Mouse (Mus musculus) limb, embryonic 11.5 days (tissue): ENCODE measurements around the gene Prkcg. TPM values are rescaled to one million over a fixed set of nuclear protein-coding genes. Genes with fewer than 3 reads are reported as not detected.
A peak's percentile ranks its signal among the peaks of the same experiment; 100 is the strongest.
"Not testable (repeated sequence)": the region's sequence is repeated elsewhere in the genome, so short reads cannot be mapped to it uniquely, and the experiment has no call there.

Source experiments
- ATAC-seq: fragments of 200-750 bp; cut with Nextera tagmentation; 2 replicates; pipeline ENCODE4 v1.8.0; 2017; ENCODE audit warnings: low read depth; ENCODE audit not compliant: insufficient number of reproducible peaks, low FRiP score, low TSS enrichment
- DNase-seq: peaks from one replicate; pipeline ENCODE4 v3.0.0-alpha.2; 2015; ENCODE audit warnings: low spot score
- H3K27ac ChIP-seq: fragments of 300-500 bp; sonication (generic); replicated peaks from 2 replicates; pipeline ENCODE4 v1.5.1; 2014; ENCODE audit warnings: low read depth, mild to moderate bottlenecking, low read length
- H3K27me3 ChIP-seq: fragments of 300-500 bp; sonication (generic); 2 replicates; pipeline ENCODE4 v1.6.1; 2014; ENCODE audit warnings: mild to moderate bottlenecking, low read length, mixed read lengths; ENCODE audit not compliant: control insufficient read depth, insufficient read depth
- H3K36me3 ChIP-seq: fragments of 300-500 bp; sonication (generic); 2 replicates; pipeline ENCODE4 v1.6.1; 2014; ENCODE audit warnings: mild to moderate bottlenecking, low read length, moderate library complexity, mixed read lengths; ENCODE audit not compliant: control insufficient read depth, insufficient read depth
- H3K4me1 ChIP-seq: fragments of 300-500 bp; sonication (generic); 2 replicates; pipeline ENCODE4 v1.6.1; 2014; ENCODE audit warnings: low read length, mixed read lengths; ENCODE audit not compliant: control insufficient read depth, insufficient read depth
- H3K4me2 ChIP-seq: fragments of 300-500 bp; sonication (generic); 2 replicates; pipeline ENCODE4 v1.6.1; 2014; ENCODE audit warnings: low read depth, mild to moderate bottlenecking, moderate library complexity; ENCODE audit not compliant: severe bottlenecking
- H3K4me3 ChIP-seq: fragments of 300-500 bp; sonication (generic); 2 replicates; pipeline ENCODE4 v1.5.1; 2014; ENCODE audit warnings: low read depth, low read length
- H3K9ac ChIP-seq: fragments of 300-500 bp; sonication (generic); 2 replicates; pipeline ENCODE4 v1.6.1; 2014; ENCODE audit warnings: mild to moderate bottlenecking, low read length
- H3K9me3 ChIP-seq: fragments of 300-500 bp; sonication (generic); 2 replicates; pipeline ENCODE4 v1.6.1; 2016; ENCODE audit warnings: low read length; ENCODE audit not compliant: control insufficient read depth
- WGBS: fragments of 180-500 bp; shearing (Covaris S2); extraction: QIAGEN DNeasy Blood & Tissue Kit; methylation state at CpG from one replicate; pipeline ENCODE4 v1.1.7; 2014; 5-methylcytosine and 5-hydroxymethylcytosine counted together
- polyA plus RNA-seq: library from polyadenylated mRNA; unstranded; fragments of >200 nt; fragmentation: Nextera tagmentation; extraction: Ambion mirVana; gene quantifications from 2 replicates; pipeline ENCODE4 v1.2.1, GENCODE M21; 2014

The Prkcg gene
- polyA plus RNA-seq, 1 experiment from 2014 or later: 0.12 TPM

DNA sequence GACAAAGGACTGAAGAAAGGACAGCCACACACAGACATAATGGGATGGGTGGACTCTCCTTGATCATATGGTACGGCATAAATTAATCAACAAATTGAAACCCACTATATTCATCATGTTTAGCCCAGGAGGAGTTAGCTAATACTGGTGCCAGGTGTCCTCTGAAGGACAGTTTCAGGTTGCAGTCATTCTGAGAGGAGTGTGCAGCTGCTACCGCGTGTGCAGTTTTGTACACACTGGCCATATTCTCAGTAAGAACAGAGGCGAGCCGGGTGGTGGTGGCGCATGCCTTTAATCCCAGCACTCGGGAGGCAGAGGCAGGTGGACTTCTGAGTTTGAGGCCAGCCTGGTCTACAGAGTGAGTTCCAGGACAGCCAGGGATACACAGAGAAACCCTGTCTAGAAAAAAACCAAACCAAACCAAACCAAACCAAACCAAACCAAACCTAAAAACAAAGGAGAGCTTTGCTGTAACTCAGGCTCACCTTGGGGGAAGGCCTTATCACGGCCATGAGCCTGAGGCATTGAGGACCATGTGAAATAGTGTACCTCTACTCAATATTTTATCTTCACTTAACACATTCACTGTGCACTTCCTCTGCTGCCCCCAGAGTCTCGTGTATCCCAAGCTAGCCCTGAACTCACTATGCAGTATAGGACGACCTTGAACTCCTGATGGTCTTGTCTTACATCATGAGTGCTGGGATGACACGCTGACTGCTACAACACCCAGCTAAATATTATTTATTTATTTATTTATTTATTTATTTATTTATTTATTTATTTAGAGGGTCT, 5.7 kb upstream of the Prkcg start:
- Histone ChIP-seq H3K4me3 (no peak overlapping the region), H3K9me3 (no peaks in the 10 kb centered on the region), H3K27me3 (no peaks in the 10 kb centered on the region), H3K4me1 (no peaks in the 10 kb centered on the region), H3K4me2 (no peak overlapping the region), H3K9ac (no peak overlapping the region), H3K27ac (no peak overlapping the region), H3K36me3 (no peaks in the 10 kb centered on the region)
- DNase-seq (no peak), ATAC-seq (no peak; the same call in 1 of the 2 replicates)
- WGBS: 87% methylated on average over 11 of the region's 11 CpGs

DNA sequence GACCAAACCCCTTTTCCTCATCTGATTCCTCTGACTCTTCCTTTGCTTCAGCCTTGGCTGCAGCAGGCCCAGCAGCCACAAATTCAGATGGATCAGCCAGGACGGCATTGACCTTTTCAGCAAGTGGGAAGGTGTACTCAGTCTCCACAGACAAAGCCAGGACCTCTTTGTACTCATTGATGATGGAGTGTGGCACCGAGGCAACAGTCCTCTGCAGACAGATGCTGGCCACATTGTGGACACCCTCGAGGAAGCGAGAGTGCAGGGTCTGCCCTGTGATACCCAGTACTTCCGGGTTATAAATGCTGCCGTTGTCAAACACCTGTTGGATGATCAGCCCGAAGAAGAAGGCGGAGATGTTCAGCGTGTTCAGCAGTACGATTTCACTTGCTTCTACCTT, 4.4 kb upstream of the Prkcg start:
- 82% methylated on average over 10 of the region's 10 CpGs for WGBS
- no peak for ATAC-seq

DNA sequence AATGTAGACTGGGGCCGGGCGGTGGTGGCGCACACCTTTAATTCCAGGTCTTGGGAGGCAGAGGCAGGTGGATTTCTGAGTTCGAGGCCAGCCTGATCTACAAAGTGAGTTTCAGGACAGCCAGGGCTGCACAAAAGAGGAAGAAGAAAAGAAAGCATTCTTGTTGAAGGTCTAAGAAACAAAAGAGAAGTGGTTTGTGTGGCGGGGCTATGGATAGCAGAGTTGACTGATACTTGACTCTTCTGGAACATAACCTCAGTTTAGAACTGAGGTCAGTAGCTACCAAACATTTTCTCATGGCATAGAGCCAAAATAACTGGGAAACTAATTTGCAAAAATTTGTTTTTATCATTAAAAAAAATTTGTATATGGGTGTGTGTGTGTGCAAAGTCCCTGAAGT, 2.9 kb upstream of the Prkcg start:
- no peak overlapping the region for H3K27ac ChIP-seq
- no peaks in the 10 kb centered on the region for H3K9me3 ChIP-seq

More for the DNA sequence above, 4.4 kb upstream of the Prkcg start:
- no peak overlapping the region for H3K27ac ChIP-seq
- H3K9me3 ChIP-seq: no peaks in the 10 kb centered on the region
- no peaks in the 10 kb centered on the region for H3K36me3 ChIP-seq
- no peak overlapping the region for H3K4me2 ChIP-seq
- no peak for DNase-seq
- H3K9ac ChIP-seq: no peak overlapping the region
- H3K4me3 ChIP-seq: no peak overlapping the region
- H3K4me1 ChIP-seq: no peaks in the 10 kb centered on the region; the same call in 1 of the 2 replicates
- no peaks in the 10 kb centered on the region for H3K27me3 ChIP-seq

DNA sequence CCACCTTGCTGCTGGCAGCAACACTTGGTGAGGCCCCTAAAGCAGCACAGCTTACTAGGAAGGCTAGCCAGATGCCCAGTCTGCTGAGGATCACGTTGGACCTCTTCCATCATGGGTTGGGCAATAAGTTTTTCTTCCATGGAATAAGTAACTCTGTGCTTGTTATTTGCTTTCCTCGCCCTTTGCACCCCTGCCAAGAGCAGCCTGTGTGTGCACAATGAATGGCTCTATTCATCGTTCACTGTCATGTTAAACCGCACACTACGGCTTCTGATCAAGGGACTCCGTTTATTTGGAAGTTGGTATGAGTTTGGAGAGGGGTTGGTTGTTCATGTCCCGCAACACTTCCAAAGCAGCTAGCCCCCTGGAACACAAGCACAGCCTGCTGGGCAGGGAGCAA, 1.8 kb upstream of the Prkcg start:
- H3K4me3 ChIP-seq: no peak overlapping the region
- H3K27ac ChIP-seq: no peak overlapping the region
- no peak for ATAC-seq
- no peak overlapping the region for H3K9ac ChIP-seq
- WGBS: 83% methylated on average over 7 of the region's 7 CpGs
- H3K9me3 ChIP-seq: no peaks in the 10 kb centered on the region
- H3K36me3 ChIP-seq: no peaks in the 10 kb centered on the region
- DNase-seq: no peak
- H3K4me2 ChIP-seq: no peak overlapping the region
- peaks cover 2% of the 10 kb centered on the region; the same call in 1 of the 2 replicates for H3K4me1 ChIP-seq
- no peaks in the 10 kb centered on the region for H3K27me3 ChIP-seq

More for the DNA sequence above, 2.9 kb upstream of the Prkcg start:
- Histone ChIP-seq H3K4me1 (peaks cover 2% of the 10 kb centered on the region; the same call in 1 of the 2 replicates), H3K9ac (no peak overlapping the region), H3K4me2 (no peak overlapping the region), H3K27me3 (no peaks in the 10 kb centered on the region), H3K36me3 (no peaks in the 10 kb centered on the region), H3K4me3 (no peak overlapping the region)
- 91% methylated on average over 5 of the region's 5 CpGs for WGBS
- ATAC-seq (no peak), DNase-seq (no peak)

DNA sequence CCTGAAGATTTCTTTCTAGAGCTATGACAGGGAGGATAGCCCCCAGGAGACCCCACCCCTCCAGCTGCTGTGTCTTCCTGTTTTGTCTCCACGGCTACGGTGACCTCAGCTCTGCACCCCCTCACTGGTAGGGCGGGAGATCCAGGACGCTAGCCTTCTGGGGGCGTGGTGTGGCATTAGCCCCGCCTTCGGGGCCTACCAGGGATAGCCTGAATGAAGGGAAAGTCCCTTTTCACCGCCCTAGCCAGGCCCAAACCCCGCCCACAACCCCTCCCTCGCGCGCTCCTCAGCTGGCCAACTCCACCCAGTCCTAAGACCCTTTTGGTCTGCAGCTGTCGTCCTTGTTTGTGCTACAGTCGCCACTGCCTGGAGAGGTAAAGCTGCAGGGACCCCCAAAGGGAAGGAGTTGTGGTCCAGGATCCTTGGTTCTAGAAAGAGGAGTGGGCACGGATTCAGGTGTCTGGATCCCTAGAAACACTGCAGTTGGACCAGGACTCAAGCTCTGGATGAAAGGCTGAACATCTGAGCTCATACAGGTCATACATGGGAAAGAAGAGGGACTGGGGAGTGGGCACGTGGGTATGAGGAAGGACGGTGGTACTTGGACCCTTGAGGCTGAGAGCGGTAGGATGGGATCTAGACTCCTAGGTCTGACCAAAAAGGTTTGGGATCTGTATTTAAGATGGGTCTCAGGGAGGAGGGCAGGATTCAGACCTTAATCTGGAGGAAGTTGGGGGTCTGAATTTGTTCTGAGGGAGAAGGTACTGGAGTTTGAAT, 1.5 kb downstream of the Prkcg start:
- H3K9ac ChIP-seq: peak overlapping the region; percentile 73

DNA sequence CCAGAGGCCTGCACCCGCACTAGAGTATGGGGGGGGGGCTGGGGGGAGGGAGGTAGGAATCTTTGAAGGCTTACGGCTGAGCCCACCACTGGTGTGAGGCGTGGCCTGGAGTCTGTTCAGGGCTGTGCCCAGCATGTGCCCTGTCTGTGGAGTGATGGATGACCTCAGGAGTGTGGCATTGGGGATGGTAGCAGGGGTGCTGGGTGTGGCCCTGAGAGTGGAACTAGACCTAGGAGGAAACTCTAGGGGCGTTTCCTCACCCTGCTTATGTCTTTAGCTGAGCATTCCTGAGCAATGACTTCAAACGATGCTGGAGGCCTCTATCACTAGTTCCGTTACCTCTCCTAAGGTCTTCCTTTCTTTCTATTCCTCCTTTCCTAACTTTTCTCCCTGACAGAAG, 2.2 kb downstream of the Prkcg start:
- WGBS: 30% methylated on average over 6 of the region's 6 CpGs
- no peaks in the 10 kb centered on the region; the same call in 1 of the 2 replicates for H3K9me3 ChIP-seq
- peaks cover 4% of the 10 kb centered on the region; the same call in 1 of the 2 replicates for H3K4me1 ChIP-seq
- peak overlapping the region; percentile 52; the same call in 1 of the 2 replicates for H3K4me2 ChIP-seq
- H3K4me3 ChIP-seq: peak overlapping the region; percentile 36
- no peak for DNase-seq
- no peaks in the 10 kb centered on the region for H3K36me3 ChIP-seq
- no peaks in the 10 kb centered on the region for H3K27me3 ChIP-seq
- H3K27ac ChIP-seq: no peak overlapping the region
- H3K9ac ChIP-seq: peak overlapping the region; percentile 30; the same call in 1 of the 2 replicates
- 0 out of 2 replicates have a peak, but pooled peaks have one; percentile 9 for ATAC-seq

More for the DNA sequence above, 1.5 kb downstream of the Prkcg start:
- DNase-seq (peak; percentile 96), ATAC-seq (peak; percentile 89)
- Histone ChIP-seq H3K4me2 (peak overlapping the region; percentile 52), H3K9me3 (no peaks in the 10 kb centered on the region; the same call in 1 of the 2 replicates), H3K4me3 (peak overlapping the region; percentile 36), H3K27me3 (no peaks in the 10 kb centered on the region), H3K36me3 (no peaks in the 10 kb centered on the region), H3K4me1 (peaks cover 4% of the 10 kb centered on the region; the same call in 1 of the 2 replicates), H3K27ac (no peak overlapping the region; the same call in 1 of the 2 replicates)
- WGBS: under 1% methylated on average over 18 of the region's 18 CpGs

DNA sequence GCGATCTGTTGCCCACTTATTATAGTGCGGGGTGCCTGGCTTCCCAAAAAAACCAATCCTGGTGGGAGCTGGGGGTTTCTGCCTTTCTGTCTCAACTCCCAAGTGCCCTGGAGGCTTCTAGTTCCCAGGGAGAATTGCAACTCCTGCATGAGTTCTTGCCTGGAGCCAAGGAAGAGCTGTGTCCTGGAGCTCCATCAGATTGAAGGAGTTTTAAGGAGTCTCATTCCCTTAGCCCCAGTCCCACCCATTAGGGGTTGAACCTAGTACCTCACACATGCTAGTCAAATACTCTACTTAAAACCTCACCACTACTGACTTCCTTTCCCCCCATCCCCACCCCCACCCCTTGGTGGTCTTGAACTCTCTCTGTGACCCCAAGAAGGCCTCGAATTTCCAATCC, 2.8 kb downstream of the Prkcg start:
- no peak for ATAC-seq

DNA sequence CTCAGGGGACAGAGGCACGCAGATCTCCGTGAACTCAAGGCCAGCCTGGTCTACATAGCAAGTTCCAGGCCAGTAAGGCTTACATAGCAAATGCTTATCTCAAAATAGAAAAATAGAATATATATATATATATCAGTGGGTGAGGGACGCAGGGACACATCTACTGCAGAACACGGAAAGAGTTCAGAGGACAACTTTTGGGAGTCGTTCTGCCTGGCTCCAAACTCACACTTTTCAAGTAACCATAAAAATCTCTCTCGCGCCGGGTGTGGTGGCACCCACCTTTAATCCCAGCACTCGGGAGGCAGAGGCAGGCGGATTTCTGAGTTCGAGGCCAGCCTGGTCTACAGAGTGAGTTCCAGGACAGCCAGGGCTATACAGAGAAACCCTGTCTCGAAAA, 3.3 kb downstream of the Prkcg start:
- H3K36me3 ChIP-seq, H3K27ac ChIP-seq, H3K4me1 ChIP-seq, DNase-seq, H3K9me3 ChIP-seq, ATAC-seq, H3K27me3 ChIP-seq, H3K9ac ChIP-seq: not testable (repeated sequence)
- WGBS: 66% methylated on average over 12 of the region's 12 CpGs
- Histone ChIP-seq H3K4me2 (peak overlapping the region; percentile 63; the same call in 1 of the 2 replicates), H3K4me3 (peak overlapping the region; percentile 32; the same call in 1 of the 2 replicates)

More for the DNA sequence above, 2.8 kb downstream of the Prkcg start:
- H3K27ac ChIP-seq: no peak overlapping the region
- H3K4me2 ChIP-seq: no peak overlapping the region
- 64% methylated on average over 3 of the region's 3 CpGs for WGBS
- H3K4me3 ChIP-seq: no peak overlapping the region
- H3K9me3 ChIP-seq: no peaks in the 10 kb centered on the region; the same call in 1 of the 2 replicates
- DNase-seq: no peak
- no peaks in the 10 kb centered on the region for H3K36me3 ChIP-seq
- H3K9ac ChIP-seq: no peak overlapping the region
- peaks cover 4% of the 10 kb centered on the region; the same call in 1 of the 2 replicates for H3K4me1 ChIP-seq
- no peaks in the 10 kb centered on the region for H3K27me3 ChIP-seq
